Mouse (Mus musculus): ENCODE data around the gene 4930415O20Rik.

Gene 4930415O20Rik

GRCm38 (mm10) chr15:98604041-98604575 is 33.3 kb downstream of the 4930415O20Rik start:
- DNase-seq (ENCODE audit: low read depth, low spot score), result no peak

GRCm38 (mm10) chr15:98606051-98606536 is 35.3 kb downstream of the 4930415O20Rik start:
- no peak for DNase-seq (ENCODE audit: low read depth, low spot score)

- no peak for DNase-seq (ENCODE audit: low read depth, low spot score)
These were observed 35.9 kb downstream of the 4930415O20Rik start for GRCm38 (mm10) chr15:98606739-98607138.

GRCm38 (mm10) chr15:98607557-98607956 is 36.8 kb downstream of the 4930415O20Rik start:
- peak; percentile 83 for DNase-seq (ENCODE audit: low read depth, low spot score)

- DNase-seq (ENCODE audit: low read depth, low spot score), result peak; percentile 75
These were observed 37.4 kb downstream of the 4930415O20Rik start for GRCm38 (mm10) chr15:98608058-98608783.

GRCm38 (mm10) chr15:98608784-98609250 is 38.0 kb downstream of the 4930415O20Rik start:
- no peak for DNase-seq (ENCODE audit: low read depth, low spot score)

- peak; percentile 43 for DNase-seq (ENCODE audit: low read depth, low spot score)
These were observed 38.7 kb downstream of the 4930415O20Rik start, which contains the start of gene Adcy6 for GRCm38 (mm10) chr15:98609331-98610130. Gene Adcy6 (minus strand): TSS chr15:98610076.

- DNase-seq (ENCODE audit: low read depth, low spot score), result no peak
These were observed 39.4 kb downstream of the 4930415O20Rik start for GRCm38 (mm10) chr15:98610131-98610633.

GRCm38 (mm10) chr15:98612229-98612628 is 41.4 kb downstream of the 4930415O20Rik start:
- no peak for DNase-seq (ENCODE audit: low read depth, low spot score)

- no peak for DNase-seq (ENCODE audit: low read depth, low spot score)
These were observed 43.7 kb downstream of the 4930415O20Rik start for GRCm38 (mm10) chr15:98614551-98614950.

GRCm38 (mm10) chr15:98614971-98615370 is 44.2 kb downstream of the 4930415O20Rik start:
- no peak for DNase-seq (ENCODE audit: low read depth, low spot score)

- no peak for DNase-seq (ENCODE audit: low read depth, low spot score)
These were observed 44.9 kb downstream of the 4930415O20Rik start for GRCm38 (mm10) chr15:98615751-98616150.

- DNase-seq (ENCODE audit: low read depth, low spot score), result no peak
These were observed 45.8 kb downstream of the 4930415O20Rik start for GRCm38 (mm10) chr15:98616362-98617175.

GRCm38 (mm10) chr15:98617176-98617537 is 46.4 kb downstream of the 4930415O20Rik start:
- peak; percentile 93 for DNase-seq (ENCODE audit: low read depth, low spot score)

GRCm38 (mm10) chr15:98622199-98622598 is 51.4 kb downstream of the 4930415O20Rik start:
- no peak for DNase-seq (ENCODE audit: low read depth, low spot score)

GRCm38 (mm10) chr15:98622721-98623120 is 51.9 kb downstream of the 4930415O20Rik start:
- DNase-seq (ENCODE audit: low read depth, low spot score), result no peak

GRCm38 (mm10) chr15:98623361-98623821 is 52.6 kb downstream of the 4930415O20Rik start:
- DNase-seq (ENCODE audit: low read depth, low spot score), result no peak

GRCm38 (mm10) chr15:98626078-98626477 is 55.3 kb downstream of the 4930415O20Rik start:
- peak; percentile 82 for DNase-seq (ENCODE audit: low read depth, low spot score)

- DNase-seq (ENCODE audit: low read depth, low spot score), result peak; percentile 25
These were observed 55.8 kb downstream of the 4930415O20Rik start for GRCm38 (mm10) chr15:98626487-98627212.

- no peak for DNase-seq (ENCODE audit: low read depth, low spot score)
These were observed 57.9 kb downstream of the 4930415O20Rik start for GRCm38 (mm10) chr15:98628589-98629254.

Data from 3T3-L1 (cell line).